Mouse (Mus musculus): Measurements from ENCODE around the gene Olfr509. TPM values are rescaled to one million over a fixed set of nuclear protein-coding genes. Genes with fewer than 3 reads are reported as not detected.

The Olfr509 gene
- polyA plus RNA-seq (2012; rRNA removed), result not detected in 2 replicates

DNA sequence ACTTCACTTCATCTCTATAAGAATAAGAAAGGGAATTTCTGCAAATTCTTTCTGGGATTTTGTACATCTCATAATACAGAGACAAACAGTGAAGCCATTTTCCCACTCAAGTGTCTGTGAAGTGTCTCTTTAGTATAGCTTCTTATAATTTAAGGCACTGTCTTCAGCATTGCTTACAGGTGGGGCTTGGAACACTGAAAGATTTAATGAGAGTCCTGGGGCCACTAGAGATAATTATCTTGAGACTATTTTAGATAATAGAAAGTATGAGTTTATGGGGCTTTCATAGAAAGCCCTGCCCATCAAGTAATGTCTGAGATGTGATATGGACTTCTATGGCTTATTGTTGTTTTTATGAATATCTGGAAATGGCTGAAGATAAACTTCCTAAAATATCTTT is at the start of gene Olfr509:
Olfr509 (minus strand) TSS at position 101 of the 400 bp plus-strand sequence.

DNA sequence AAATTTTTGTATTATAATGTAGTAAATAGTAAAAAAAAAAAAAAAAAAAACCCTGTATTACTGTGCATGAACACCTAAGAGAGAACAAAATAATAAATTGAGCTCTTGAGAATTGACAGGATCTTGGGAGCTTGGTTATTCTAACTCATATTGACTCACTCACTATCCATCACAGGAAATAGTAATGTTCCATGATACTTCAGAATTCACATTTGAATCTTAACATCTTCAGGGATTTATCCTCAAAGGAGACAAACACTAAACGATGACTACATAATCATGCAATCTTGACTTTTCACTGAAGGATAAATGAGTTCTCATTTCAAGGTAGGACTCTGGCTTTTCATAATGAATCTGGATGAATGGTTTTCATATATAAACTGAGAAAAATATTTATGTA is 14.4 kb upstream of the Olfr509 start, which contains the start of gene Olfr510:
Olfr510 (plus strand) TSS at position 301 of the 400 bp plus-strand sequence.

DNA sequence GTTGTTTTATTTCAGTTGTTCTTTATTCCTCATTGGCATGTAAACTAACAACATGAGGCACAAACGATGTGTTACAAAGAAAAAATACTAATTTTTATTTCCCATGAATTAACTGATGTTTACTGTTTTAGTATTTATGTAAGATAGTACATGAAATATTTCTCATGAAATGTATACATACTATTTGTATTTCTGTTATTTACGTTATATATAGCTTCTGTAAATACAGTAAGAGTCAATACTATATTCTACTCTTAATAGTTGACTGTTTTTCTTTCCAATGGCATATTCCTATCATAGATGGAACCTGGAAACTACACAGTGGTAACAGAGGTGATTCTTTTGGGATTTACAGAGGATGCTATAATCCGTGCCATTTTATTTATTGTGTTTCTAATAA is 22.0 kb downstream of the Olfr509 start, which contains the start of gene Olfr508:
Olfr508 (plus strand) TSS at position 301 of the 400 bp plus-strand sequence.

DNA sequence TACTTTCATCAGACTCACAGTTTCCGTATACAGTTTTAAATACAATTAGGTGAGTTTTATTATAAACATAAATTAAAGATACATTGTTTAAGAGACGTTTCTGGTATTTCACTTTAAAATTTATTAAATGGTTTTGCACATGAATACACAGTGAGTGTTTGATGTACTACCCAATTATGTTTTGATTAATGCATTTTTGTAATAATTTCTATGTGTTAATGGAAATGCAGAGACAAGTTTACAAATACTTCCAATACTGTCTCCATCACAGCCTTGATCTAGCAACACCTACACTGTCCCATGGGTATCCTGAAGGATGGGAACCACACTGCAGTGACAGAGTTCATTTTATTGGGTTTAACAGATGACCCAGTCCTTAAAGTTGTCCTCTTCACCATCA is 30.2 kb downstream of the Olfr509 start, which contains the start of gene Olfr507:
Olfr507 (plus strand) TSS at position 301 of the 400 bp plus-strand sequence.

DNA sequence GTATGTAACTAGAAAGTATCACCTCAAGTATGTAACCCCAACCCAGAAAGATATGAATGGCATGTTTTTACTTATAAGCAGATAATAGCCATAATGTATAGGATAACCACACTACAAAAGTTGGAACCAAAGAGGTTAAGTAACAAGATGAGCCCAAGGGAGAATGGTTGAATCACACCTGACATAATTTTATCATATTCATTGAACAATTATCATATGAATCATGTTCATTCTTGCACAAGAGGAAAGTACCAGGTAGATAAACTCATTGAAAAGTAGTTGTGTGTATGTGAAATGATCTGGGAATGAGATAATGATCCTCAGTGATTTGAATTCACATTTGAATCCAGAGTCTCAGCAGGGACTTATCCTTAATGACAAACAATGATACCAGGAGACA is 41.2 kb downstream of the Olfr509 start, which contains the start of gene Olfr506:
Olfr506 (plus strand) TSS at position 301 of the 400 bp plus-strand sequence.

Other genes starting within 250 kb of the Olfr509 start
- not detected in 2 replicates for gene Olfr497, start 231.5 kb downstream of the Olfr509 start, polyA plus RNA-seq (2012; rRNA removed)
- not detected in 2 replicates for gene Olfr498, start 186.6 kb downstream of the Olfr509 start, polyA plus RNA-seq (2012; rRNA removed)
- not detected in 2 replicates for gene Olfr502, start 126.8 kb downstream of the Olfr509 start, polyA plus RNA-seq (2012; rRNA removed)
- not detected in 2 replicates for gene Olfr503, start 107.4 kb downstream of the Olfr509 start, polyA plus RNA-seq (2012; rRNA removed)
- not detected in 2 replicates for gene Olfr504, start 86.1 kb downstream of the Olfr509 start, polyA plus RNA-seq (2012; rRNA removed)
- gene Olfr506, start 41.1 kb downstream of the Olfr509 start, polyA plus RNA-seq (2012; rRNA removed), result not detected in 2 replicates
- not detected in 2 replicates for gene Olfr507, start 30.1 kb downstream of the Olfr509 start, polyA plus RNA-seq (2012; rRNA removed)
- not detected in 2 replicates for gene Olfr508, start 21.9 kb downstream of the Olfr509 start, polyA plus RNA-seq (2012; rRNA removed)
- not detected in 2 replicates for gene Olfr510, start 14.5 kb upstream of the Olfr509 start, polyA plus RNA-seq (2012; rRNA removed)
- not detected in 2 replicates for gene Olfr512, start 61.4 kb upstream of the Olfr509 start, polyA plus RNA-seq (2012; rRNA removed)
- gene Olfr513, start 99.1 kb upstream of the Olfr509 start, polyA plus RNA-seq (2012; rRNA removed), result not detected in 2 replicates
- gene Olfr514, start 174.1 kb upstream of the Olfr509 start, polyA plus RNA-seq (2012; rRNA removed), result not detected in 2 replicates
- not detected in 2 replicates for gene Olfr516, start 198.6 kb upstream of the Olfr509 start, polyA plus RNA-seq (2012; rRNA removed)
- gene Olfr517, start 220.5 kb upstream of the Olfr509 start, polyA plus RNA-seq (2012; rRNA removed), result not detected in 2 replicates
- gene Olfr518, start 233.1 kb upstream of the Olfr509 start, polyA plus RNA-seq (2012; rRNA removed), result not detected in 2 replicates
- not detected in 2 replicates for gene Olfr519, start 242.5 kb upstream of the Olfr509 start, polyA plus RNA-seq (2012; rRNA removed)

All from liver, embryonic 18 days (tissue).